Comparison of ENCODE assay signal across 21 mouse cellular contexts in genomic region chr4:40171477-40171876, GRCm38 (mm10). TPM values are rescaled to one million over a fixed set of nuclear protein-coding genes. Genes with fewer than 3 reads are reported as not detected.
DNase-seq lines count a peak whose midpoint lies in the region; TF ChIP-seq lines count a peak whose summit lies in the region.
"Had no signal": no experiment of that assay in that cellular context is flagged by ENCODE, and none has a peak within 500 bp of the region (broad histone marks: within the 10 kb centered on the region; RNA-seq: fewer than 3 reads in every experiment).

No protein-coding gene starts in this region.

- peaks cover 37% of the 10 kb centered on the region for H3K36me3 ChIP-seq in C2C12 (ENCODE audit: control insufficient read depth, insufficient read depth)

- TF ChIP-seq CTCF in C2C12 (IDR thresholded peaks at IDR 0.05; ENCODE audit: control insufficient read depth, insufficient read depth, insufficient read length) = no peak

- DNase-seq in thymus, postnatal 0 days (ENCODE audit: low spot score) = peak; percentile 14
- DNase-seq in thymus, adult 18-20 months = no peak
- DNase-seq in induced T-regulatory cell, adult 2 months (ENCODE audit: low read depth) = peak; percentile 9
- no peak for DNase-seq in adrenal gland, postnatal 25 days
- no peak for DNase-seq in T-cell, adult 2 months (ENCODE audit: low spot score)
- no peak for DNase-seq in left cerebral cortex, postnatal 36 days (ENCODE audit: low spot score in 2 of 2)
- DNase-seq: adrenal gland, adult 2 months; adrenal gland, postnatal 10 days; adrenal gland, postnatal 36 days; B cell, adult 2 months; cerebellum, adult 11-12 months; cerebellum, adult 2 months; cerebellum, adult 9-10 months; cerebellum, postnatal 10 days; cerebellum, postnatal 25 days; forebrain, postnatal 0 days had no signal

- no peak overlapping the region for H3K4me3 ChIP-seq in C2C12 (ENCODE audit: insufficient read depth, poor library complexity, severe bottlenecking)
- H3K4me3 ChIP-seq: embryonic facial prominence, embryonic 13.5 days; forebrain, embryonic 13.5 days; forebrain, embryonic 15.5 days had no signal

- no peaks in the 10 kb centered on the region for H3K27me3 ChIP-seq in C2C12 (ENCODE audit: control insufficient read depth, insufficient read depth, insufficient read length)
- H3K27me3 ChIP-seq: embryonic facial prominence, embryonic 13.5 days; forebrain, embryonic 13.5 days; forebrain, embryonic 15.5 days; Patski had no signal

- no peaks in the 10 kb centered on the region for H3K79me2 ChIP-seq in C2C12 (ENCODE audit: control insufficient read depth, insufficient read depth)

- no peaks in the 10 kb centered on the region for H3K79me3 ChIP-seq in C2C12 (ENCODE audit: low read depth)

- intact Hi-C loops in left cerebral cortex, postnatal 36 days (cut with DNase I) = no loop called here

- H3ac ChIP-seq in C2C12 (ENCODE audit: control insufficient read depth, insufficient read length, low read depth) = no peak overlapping the region

TF ChIP-seq in C2C12, 6 proteins besides CTCF, POLR2A, EP300 and RAD21:
- TF ChIP-seq USF1 (IDR thresholded peaks at IDR 0.05; ENCODE audit: low read depth) (no peak), MYOD1 (IDR thresholded peaks at IDR 0.05; ENCODE audit: control insufficient read depth, insufficient read length, low read depth) (peak; percentile 80)
TF ChIP-seq in C2C12: peak in this region for 1.

RNA-seq across cellular contexts. Expression of gene Aco1, which starts 28.6 kb away (rescaled TPM):
- 25.7 and 26.5 TPM in 2 replicates for polyA plus RNA-seq in thymus, postnatal 0 days (2015; fragmentation: Nextera tagmentation; extraction: Ambion mirVana)
- 32.6 TPM for polyA plus RNA-seq in C2C12 (2012; fragmentation: generic; extraction: Trizol)
- 161 and 187 TPM in 2 replicates for total RNA-seq in adrenal gland, postnatal 25 days (2021)
- 10 to 100 TPM; 29.9 to 30.4 TPM for total RNA-seq in left cerebral cortex, postnatal 36 days (2021)

Comparison
In these comparisons a context has a peak if more than half of its experiments do, and no peak if none do; other contexts are left out.
1. DNase-seq: peak in thymus, postnatal 0 days (single experiment) and induced T-regulatory cell, adult 2 months (single experiment); none in thymus, adult 18-20 months (0 of 2), adrenal gland, postnatal 25 days (single experiment), T-cell, adult 2 months (single experiment) and left cerebral cortex, postnatal 36 days (0 of 2).